Mouse (Mus musculus): ENCODE results near the gene Acta1.
A peak's percentile ranks its signal among the peaks of the same experiment; 100 is the strongest.

The Acta1 gene

DNA sequence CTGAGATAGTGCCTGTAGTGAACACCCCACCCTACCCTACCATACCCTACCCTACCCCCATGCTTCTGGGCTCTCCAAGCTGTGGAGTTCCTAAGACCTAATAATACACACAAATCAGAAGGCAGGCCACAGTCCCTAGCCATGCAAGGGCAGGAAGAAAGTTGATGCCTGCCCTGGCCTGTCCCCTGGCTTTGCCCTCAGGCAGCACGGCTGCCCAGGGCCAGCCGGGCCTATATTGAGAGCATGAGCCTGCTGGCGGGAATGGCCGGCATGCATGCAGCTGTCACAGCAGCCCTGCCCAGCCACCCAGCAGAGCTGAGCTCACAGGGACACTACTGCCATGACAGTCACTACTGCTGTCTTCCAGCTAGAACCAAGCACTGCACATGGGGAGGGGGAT is 11.5 kb downstream of the Acta1 start:
- DNase-seq (ENCODE audit: low read depth, low spot score), result no peak

DNA sequence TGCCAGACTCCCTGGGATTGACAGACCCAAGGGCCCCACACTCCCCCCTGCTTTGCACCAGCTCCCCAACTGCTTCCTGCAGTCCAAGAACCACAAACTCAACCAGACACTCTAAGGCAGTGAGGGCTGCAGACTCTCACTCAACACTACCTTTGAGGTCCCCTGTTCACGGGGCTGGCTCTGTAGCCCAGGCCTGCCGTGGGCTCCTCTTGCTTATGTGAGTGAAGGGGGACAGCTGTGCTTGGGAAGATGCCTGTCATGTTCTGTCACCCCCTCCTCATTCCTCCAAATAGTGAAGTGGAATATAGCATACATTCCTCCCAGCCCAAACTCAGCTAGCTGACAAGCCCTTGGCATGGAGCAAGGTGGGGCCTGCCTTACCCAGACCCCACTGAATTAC is 12.1 kb downstream of the Acta1 start:
- no peak for DNase-seq (ENCODE audit: low read depth, low spot score)

GRCm38 (mm10) chr8:123880821-123881350 is 13.7 kb downstream of the Acta1 start:
- no peak for DNase-seq (ENCODE audit: low read depth, low spot score)

GRCm38 (mm10) chr8:123880271-123880670 is 14.3 kb downstream of the Acta1 start:
- no peak for DNase-seq (ENCODE audit: low read depth, low spot score)

DNA sequence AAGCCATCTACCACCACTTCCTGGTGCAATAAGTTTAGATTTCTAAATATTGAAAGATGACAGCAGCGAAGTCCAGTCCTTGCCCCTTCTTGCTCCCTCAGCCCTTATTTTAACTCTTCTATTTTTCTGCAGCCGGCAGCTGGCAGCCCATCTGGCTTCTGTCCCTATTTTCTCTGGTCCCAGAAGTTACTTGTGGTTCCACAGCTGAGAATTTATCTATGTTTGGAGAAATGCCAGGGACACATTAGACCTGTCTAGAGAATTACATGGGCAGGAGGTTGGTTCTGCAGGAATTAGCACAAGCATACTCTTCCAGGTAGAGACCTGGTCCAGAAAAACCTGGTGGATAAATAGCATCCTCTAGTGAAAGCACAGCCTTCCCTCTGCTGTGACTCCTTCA is 16.7 kb downstream of the Acta1 start:
- no peak for DNase-seq (ENCODE audit: low read depth, low spot score)

DNA sequence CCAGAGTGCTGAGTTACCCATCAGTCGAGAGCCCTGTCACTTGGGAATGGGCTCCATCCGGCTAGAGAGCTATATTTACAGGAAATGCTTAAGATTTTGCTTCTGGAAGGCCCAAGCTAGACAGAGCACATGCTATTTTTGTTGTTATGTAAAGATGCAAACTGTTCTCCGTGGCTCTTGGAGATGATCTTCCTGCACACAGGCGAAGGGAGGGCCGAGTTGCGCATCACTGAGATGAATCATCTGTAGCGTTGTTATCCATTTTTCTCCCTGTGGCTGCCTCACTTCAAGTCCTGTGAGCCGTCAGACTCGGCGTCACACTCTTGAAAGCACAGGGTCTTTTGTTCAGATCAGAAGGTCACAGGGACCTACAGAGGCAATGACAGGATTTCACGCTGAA is 20.2 kb downstream of the Acta1 start:
- DNase-seq (ENCODE audit: low read depth, low spot score), result no peak

DNA sequence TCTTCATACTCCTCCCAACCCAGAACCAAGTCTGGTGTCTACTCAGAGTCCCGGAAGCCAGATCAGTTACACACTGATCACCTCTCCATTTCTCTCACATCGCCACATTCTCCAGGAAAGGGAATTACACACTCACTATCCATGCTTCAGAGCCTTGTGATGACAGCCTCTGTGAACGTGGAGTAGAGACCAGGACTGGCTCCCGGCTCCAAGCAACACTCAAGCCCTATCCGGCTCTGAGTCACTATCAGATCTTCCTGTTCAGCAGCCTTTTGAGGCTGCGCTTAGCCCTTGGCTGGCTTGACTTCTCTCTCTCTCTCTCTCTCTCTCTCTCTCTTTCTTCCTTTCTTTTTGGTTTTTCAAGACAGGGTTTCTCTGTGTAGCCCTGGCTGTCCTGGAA is 21.2 kb downstream of the Acta1 start:
- no peak for DNase-seq (ENCODE audit: low read depth, low spot score)

DNA sequence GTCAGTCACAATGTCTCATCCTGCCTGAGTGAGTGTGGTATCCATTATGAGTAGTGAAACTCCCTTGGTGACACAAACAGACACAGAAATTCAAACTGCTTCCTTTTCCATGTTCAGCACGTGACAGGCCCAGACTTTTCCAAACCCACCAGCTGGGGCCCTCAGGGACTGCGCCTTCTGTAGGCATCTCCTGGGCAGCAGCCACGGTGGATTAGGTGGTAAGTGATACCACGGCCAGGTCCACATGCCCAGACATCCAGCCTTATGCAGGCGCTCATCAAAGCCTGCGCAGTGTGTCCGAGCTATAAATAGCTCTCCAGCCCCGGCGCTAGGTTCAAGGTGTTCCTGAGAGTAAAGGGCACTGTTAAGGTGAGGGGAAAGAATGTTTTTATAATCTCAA is 22.5 kb downstream of the Acta1 start:
- no peak for DNase-seq (ENCODE audit: low read depth, low spot score)

GRCm38 (mm10) chr8:123866971-123867370 is 27.6 kb downstream of the Acta1 start:
- DNase-seq (ENCODE audit: low read depth, low spot score), result no peak

DNA sequence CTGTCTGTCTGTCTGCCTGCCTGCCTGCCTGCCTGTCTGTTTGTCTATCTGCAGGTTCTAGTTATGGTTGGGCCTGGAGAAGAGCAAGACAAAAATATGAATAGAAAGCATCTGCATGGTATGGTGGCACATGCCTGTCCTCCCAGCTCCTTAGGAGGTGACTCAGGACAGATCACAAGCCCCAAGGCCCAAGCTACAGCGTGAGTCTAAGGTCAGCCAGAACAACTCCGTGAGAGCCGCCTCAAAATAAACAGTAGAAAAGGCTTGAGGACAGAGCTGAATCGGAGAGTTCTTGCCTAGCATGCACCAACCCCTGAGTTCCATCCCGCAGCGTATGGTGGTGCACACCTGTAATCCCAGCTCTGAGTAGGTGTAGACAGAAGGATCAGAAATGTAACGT is 28.8 kb downstream of the Acta1 start:
- no peak for DNase-seq (ENCODE audit: low read depth, low spot score)

GRCm38 (mm10) chr8:123860386-123860785 is 34.2 kb downstream of the Acta1 start:
- DNase-seq (ENCODE audit: low read depth, low spot score), result no peak

DNA sequence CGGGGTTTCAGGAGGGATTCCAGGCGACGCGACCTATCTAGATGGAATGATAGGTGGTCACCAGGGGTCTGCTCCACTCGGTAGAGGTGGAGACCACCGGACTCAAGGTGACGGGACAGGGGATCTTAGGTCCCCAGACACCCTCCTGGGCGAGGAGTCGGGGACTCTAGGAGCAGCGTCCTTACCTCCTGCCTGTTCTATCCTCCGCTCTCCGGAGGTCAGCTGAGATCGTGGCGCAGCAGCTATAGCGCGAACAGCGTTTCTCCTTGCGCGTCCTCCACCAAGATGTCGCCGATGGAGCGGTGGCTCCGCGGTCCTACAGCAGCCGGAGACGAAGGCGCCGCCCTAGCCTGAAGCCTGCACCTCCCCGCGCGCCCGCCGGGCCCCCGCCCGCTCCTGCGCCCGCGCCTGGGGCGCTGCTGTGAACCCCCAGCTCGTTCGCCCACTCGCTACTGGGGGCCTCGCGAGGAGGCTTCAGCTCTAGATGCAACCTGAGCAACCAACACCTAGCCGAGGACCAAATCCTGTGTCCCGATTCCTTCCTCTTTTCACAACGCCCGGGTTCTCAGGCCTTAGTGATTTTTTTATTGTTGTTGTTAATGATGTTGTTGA is 34.8 kb downstream of the Acta1 start, which contains the start of gene Ccsap:
TSS of gene Ccsap (minus strand) at position 562 of the 612 bp plus-strand sequence.
- DNase-seq (ENCODE audit: low read depth, low spot score), result peak; percentile 76

DNA sequence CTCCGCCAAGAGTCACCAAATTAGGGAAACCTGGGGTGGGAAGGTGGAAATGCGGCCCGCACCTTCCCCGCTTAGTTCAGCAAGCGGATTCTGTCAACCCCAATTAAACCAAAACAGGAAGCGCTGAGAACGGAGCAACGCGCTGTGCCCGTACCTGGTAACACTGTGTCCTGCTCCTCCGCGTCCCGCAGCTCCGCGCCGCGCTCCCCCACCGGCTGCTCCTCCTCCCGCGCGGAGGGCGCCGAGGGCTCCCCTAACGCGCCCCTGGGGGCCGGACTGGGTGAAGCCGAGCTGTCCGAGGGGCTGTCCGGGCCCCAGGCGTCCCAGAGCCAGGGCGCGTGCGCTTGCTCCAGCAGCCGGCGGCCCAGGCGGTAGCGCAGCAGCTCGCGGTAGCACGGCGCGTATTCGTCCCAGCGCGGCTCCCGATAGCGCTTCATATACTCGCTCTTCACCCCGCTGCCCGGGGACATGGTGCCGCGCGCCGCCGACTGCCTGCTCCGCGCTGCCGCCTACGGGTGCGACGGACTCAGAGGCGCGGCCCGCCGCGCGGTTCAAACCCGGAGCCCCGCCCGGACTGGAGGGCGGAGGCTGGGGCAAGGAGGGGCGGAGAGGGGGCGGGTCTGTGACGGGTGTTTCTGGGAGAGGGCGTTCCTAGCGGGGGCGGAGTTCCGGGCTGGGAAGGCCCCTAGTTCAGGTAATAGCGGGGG is 35.5 kb downstream of the Acta1 start:
- DNase-seq (ENCODE audit: low read depth, low spot score), result peak; percentile 95

GRCm38 (mm10) chr8:123858574-123858940 is 36.0 kb downstream of the Acta1 start:
- DNase-seq (ENCODE audit: low read depth, low spot score), result no peak

DNA sequence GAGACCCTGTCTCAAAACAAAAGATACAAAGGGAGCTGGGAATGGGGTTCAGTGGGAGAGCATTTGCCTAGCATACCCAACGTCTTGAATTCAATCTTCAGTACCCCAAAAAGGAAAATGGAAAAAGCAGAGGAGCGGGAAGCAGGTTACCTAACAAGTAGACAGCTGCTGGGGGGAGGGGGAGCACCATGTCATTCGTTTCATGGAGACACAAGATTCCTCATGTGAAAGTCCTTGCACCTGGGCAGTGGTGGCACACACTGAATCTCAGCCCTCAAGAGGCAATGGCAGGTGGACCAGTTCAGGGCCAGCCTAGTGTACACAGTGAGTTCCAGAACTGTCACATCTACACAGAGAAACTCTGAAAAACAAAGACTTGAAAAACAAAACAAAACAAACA is 37.2 kb downstream of the Acta1 start:
- DNase-seq (ENCODE audit: low read depth, low spot score), result no peak

GRCm38 (mm10) chr8:123854733-123855475 is 39.6 kb downstream of the Acta1 start:
- DNase-seq (ENCODE audit: low read depth, low spot score), result no peak

GRCm38 (mm10) chr8:123854252-123854651 is 40.3 kb downstream of the Acta1 start:
- DNase-seq (ENCODE audit: low read depth, low spot score), result no peak

DNA sequence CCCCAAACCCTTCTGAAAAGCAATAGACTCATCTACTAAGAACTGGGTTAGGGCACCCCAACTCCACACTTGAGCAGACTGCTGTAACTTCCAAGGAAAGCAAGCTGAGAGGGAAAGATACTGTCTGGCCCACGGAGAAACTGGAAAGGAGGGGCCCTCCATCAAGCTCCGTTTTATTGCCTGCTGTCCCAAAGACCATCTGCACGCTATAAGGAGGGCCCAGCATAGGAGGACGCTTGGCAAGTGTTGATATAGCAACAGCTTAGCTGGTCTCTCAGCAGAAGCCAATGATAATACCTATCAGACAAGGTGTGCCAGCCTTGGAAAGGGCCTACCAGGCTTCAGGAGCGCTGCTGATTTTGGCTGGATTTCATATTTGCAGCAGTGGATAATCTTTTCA is 43.0 kb downstream of the Acta1 start:
- DNase-seq (ENCODE audit: low read depth, low spot score), result no peak

- peak; percentile 70 for DNase-seq (ENCODE audit: low read depth, low spot score)
These were observed 45.2 kb downstream of the Acta1 start for GRCm38 (mm10) chr8:123849352-123849751.

GRCm38 (mm10) chr8:123847546-123847945 is 47.0 kb downstream of the Acta1 start:
- no peak for DNase-seq (ENCODE audit: low read depth, low spot score)

GRCm38 (mm10) chr8:123846509-123846908 is 48.0 kb downstream of the Acta1 start:
- DNase-seq (ENCODE audit: low read depth, low spot score), result no peak

DNA sequence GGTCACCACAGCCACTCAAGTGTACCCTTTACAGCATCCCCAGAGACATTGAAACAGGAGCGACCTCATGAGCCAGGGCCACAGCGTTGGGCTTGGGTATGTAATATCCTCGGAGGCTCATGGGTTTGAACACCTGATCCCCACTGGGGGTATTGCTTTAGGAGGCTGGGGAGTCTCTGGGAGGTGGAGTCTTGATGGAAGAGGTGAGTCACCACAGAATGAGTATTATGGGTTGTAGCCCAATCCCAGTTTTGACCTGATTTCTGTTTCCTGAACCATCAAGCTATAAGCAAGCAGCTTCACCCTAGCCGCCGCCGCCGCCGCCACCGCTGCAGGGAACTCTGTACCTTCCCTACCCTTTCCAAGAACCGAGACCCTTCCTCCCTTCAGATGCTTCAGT is 48.6 kb downstream of the Acta1 start:
- no peak for DNase-seq (ENCODE audit: low read depth, low spot score)

GRCm38 (mm10) chr8:123845114-123845513 is 49.4 kb downstream of the Acta1 start:
- no peak for DNase-seq (ENCODE audit: low read depth, low spot score)

Measured in A20 (cell line).